Mouse (Mus musculus): Measurements from ENCODE around the gene Neurog2.

The Neurog2 gene

GRCm38 (mm10) chr3:127646156-127646825 is 13.4 kb downstream of the Neurog2 start:
- no peak for DNase-seq (ENCODE audit: low read depth)

GRCm38 (mm10) chr3:127651742-127652653 is 19.1 kb downstream of the Neurog2 start:
- no peak for DNase-seq (ENCODE audit: low read depth)

- no peak for DNase-seq (ENCODE audit: low read depth)
Measured at GRCm38 (mm10) chr3:127660712-127661111, 27.8 kb downstream of the Neurog2 start.

GRCm38 (mm10) chr3:127661646-127662531 is 29.0 kb downstream of the Neurog2 start:
- DNase-seq (ENCODE audit: low read depth) = no peak

- no peak for DNase-seq (ENCODE audit: low read depth)
Measured at GRCm38 (mm10) chr3:127679703-127680102, 46.8 kb downstream of the Neurog2 start.

All from fibroblast of lung, adult 2 months (primary cell).